Mouse (Mus musculus) layer of hippocampus, adult 9-11 months (tissue): ENCODE measurements around the gene Tbx21.
A peak's percentile ranks its signal among the peaks of the same experiment; 100 is the strongest.

ENCODE experiments used
- DNase-seq: peaks from one replicate; pipeline ENCODE4 v3.0.0; 2022

Tbx21 gene

DNA sequence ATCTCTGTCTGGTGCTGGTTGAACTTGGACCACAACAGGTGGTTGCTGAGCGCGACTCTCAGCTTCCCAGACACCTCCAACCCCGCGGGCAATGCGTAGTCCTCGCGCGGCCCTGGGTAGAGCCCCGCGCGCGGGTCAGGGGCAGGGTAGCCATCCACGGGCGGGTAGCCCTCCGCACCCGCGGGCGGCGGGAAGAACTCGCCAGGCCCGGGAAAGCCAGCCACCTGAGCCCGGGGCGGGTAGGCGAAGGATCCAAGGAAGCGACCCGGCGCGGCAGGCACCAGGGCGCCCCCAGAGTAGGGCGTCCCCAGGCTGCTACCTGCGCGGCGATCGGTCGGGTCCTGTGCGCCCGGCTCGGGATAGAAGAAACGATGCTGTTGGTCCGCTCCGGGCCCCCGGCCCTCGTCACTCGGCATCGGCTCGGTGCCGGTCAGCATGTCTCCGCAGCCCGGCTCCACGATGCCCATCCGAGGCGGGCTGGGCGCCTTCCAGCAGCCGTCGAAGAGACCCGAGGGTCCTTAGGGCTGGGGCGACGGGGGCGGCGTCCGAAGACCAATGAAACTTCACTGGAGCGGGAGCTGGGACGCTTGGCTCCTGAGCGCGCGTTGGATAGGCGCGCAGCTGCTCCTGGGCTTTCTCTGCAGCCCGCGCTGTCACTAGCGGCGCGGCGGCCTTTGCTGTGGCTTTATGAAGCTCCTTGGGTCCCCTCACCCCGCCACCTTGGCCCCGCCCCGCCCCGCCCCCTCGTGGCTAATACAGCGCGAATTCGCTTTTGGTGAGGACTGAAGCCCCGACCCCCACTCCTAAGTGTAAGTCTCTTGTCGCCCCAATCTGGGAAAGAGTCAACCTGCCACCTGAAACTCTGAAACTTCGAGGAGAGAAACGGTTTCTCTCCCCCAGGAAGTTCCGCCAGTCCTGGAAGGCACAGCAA is at the start of gene Tbx21:
Gene Tbx21, minus strand, starts transcription at position 661 of the 931 bp plus-strand sequence.
- DNase-seq, result no peak

DNA sequence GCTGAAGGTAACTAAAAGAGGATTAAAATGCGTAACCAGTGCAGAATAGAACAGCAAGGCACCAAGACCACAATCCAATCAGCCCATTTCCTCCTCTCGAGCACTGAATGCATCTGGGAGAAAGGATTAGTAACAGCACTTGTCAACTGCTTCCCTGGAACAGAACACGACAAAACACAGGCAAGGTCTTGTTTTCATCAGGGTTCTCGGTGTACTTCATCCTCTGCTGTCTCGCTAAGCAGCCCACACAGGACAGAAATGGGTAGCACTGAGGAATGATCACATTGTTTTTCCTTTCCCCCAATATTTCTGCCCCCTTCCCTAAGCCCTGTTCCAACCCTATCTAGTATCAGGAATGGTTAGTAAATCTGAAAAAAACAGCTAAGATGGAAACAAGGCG is 45.2 kb upstream of the Tbx21 start:
- peak; percentile 56 for DNase-seq

DNA sequence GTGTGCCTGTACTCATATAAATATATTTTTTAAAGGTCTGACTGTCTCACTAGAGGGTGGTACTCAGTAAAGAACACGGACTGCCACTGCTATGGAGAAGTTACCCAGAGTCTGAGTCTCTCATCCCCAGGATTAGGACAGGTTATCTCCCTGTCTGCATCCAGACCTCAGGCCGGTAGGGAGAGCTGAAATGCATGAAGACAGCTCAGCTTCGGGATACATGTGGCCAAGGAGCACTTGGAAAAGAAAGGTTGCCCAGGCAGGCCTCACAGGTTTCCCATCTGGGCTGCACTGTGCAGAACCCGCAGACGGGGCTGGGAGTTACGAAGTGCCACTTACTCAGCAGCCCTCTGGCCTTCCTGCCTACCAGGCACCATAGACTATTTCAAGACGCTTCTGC is 41.9 kb upstream of the Tbx21 start:
- DNase-seq, result no peak

DNA sequence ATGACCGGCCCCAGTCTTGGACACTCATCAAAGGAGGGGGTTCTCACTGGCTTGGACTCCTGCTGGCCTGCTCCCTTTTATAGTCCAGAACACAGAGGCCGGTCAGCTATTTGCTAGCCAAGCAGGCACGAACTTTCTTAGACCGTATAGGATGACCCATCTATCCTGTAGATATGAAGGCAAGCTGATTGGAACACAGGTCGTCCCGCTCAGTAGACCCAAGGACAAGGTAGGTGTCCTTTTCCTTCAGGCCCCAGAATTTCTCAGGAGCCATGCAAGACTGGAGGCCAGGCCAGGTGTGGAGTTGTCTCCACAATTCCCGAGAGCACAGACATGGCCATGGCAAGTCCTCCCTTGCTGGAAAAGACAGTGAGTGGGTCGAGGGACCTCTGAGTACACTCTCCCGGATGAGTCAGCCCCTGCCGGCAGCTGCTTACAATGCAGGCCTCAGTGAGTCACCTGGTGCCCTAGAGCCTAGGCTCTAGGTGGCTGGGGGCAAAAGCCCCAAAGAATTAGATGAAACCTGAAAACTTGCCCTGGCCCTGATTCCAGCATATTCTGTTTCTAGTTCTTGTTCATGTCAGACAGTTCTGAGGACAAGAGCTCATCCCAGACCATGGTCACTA is 37.6 kb upstream of the Tbx21 start:
- no peak for DNase-seq

DNA sequence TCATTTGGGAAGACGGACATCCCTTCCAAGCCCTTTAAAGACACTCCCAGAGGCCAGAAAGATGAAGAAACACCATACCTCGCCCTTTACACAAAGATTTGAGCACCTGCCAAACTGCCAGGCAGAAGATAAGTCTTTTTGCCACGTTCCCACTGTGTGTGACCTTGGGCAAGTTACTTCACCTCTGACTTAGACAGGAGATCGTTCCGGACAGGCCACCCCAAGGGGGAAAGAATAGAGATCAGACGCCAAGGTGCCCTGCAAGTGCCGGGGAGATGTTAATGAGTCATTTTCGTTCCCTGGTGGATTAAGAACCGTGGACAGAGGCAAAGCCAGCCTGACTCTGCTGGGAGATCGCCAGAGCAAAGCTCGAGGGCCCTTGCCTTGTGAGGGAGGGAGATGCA is 36.9 kb upstream of the Tbx21 start:
- DNase-seq, result no peak

DNA sequence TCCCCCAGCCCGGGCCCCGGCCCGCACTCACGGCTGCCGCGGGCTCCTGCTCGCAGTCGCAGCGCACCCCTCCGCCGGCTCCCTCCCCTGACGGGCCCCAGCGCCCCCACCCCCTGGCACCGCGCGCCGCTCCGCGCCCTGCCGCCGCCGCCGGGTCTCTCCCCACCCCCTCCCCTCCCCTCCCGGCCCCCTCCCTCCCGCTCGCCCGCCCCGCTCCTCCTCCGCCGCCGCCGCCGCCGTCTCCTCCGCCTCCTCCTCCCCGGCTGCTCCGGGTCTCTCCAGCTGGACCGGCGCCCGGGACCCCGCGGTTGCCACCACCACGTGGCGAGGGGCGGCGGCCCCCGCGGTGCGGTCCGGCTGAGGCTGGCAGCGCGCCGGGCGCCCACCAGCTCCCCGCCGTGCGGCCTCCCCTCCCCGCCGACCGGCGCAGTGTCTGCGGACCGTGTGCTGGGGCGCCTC is 36.2 kb upstream of the Tbx21 start, which contains the start of gene Tbkbp1:
Gene Tbkbp1, minus strand, starts transcription at position 153 of the 459 bp plus-strand sequence.
- no peak for DNase-seq

DNA sequence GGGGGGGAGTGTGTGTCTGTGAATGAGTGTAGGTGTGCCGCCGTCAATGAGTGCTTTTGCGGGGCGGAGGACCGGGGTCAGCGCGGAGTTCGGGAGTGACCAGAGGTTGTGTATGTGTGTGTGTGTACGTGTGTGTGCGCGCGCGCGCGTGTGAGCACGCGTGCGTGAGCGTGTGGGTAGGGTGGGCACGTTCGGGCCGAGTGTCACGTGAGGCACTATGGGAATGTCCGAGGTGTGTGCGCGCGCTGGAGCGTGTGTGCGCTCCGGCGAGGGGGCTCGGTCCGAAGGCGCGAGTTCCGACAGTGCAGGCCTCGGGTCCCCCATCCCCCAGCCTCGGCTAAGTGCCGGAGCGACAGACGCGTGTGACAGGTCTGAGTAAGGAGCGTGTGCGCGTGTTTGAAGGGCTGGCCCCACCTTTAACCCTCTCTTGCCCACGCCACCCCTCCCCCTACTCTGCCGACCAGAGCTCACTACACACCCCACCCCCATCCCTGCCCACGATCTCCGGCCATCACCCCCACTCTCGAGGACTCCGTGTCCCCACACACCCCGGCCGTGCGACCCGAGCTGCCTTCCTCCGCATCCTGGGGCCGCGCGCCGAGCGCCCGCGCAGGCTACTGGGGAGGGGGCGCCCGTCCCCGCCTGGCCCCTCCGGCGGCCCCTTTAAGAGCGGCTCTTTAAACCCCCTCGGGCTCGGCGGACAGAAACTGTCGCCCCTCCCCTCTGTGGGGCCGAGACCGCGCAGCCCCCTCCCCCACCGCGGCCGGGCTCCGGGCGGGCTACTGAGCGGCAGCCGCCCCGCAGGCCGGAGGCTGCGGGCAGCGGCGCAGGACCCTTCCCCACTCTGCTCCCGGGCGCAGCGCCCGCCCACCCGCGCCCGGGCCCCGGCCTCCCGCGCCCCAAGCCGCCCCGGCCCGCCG is 35.5 kb upstream of the Tbx21 start:
- DNase-seq, result peak; percentile 77

DNA sequence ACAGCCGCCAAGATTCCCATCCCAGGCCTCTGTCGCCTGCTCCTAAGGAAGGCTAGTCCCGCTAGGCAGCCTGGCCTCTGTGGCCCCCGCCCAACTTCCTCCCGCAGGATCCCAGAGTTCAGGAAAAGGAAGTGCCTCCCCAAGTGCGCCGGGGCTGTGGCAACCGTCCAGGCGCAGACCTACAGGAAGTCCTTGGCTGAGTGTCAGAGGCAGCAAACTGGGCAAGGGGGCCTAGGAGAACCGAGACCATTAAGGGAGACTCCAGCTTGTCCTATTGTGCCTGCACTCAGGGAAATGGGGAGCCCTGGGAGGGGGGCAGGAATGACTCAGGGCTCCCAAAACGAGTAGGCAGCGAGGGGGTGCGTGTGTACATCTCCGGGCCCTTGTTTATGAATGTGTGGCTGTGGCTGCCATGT is 34.9 kb upstream of the Tbx21 start:
- no peak for DNase-seq

DNA sequence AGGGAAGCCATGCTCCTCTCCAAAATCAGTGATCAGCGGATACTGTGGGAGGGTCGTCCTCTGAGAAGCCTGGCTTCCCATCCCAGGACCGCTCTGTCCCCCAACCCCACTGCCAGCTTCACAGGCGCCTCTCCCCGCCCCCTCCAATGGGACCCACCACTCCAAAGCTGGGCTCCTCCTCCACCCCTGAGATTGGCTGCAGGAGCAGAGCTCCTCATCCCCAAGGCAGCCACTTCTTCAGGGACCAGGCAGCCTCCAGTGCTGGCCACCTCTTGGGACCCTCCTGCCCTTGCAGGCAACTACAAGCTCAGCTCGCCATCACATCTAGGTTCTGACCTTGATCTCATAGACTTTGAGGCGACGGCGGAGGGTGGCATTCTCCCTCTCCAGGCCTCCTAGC is 33.9 kb upstream of the Tbx21 start:
- no peak for DNase-seq

DNA sequence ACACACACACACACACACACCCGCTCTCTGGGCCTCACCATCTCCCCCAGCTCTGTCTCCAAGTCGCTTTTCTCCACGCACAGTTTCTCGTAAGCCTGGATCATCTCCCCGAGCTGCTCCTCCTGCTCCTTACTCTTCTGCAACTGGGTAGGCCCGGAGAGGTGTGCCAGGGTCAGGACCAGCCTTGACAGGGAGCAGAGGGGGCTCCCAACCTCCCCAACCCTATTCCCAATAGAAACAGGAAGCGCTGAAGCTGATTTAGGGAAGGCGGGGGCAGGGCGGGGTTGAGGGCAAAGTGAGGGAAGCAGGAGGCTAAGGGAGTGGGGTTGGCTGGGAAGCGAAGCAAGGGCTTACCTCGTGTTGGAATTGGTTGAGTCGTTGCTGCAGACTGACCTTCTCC is 33.5 kb upstream of the Tbx21 start:
- DNase-seq, result no peak

DNA sequence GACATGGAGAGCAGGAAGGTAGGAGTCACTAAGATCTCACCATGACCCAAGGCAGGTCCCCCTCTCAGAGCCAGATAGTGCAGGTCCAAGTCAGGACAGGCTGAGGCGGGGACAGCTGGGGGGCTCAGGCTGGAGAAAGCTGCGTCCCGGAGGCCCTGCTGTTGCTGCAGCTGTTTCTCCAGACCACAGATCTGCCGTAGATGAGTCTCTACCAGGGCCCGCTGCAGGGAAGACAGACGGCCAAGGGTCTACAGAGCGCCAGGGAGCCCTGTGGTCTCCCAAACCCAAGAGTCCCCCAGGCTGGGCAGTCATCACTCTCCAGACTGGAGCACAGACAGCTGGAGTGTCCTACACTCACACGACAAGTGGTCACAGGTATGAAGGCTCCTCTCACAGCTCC is 32.2 kb upstream of the Tbx21 start:
- DNase-seq, result no peak

DNA sequence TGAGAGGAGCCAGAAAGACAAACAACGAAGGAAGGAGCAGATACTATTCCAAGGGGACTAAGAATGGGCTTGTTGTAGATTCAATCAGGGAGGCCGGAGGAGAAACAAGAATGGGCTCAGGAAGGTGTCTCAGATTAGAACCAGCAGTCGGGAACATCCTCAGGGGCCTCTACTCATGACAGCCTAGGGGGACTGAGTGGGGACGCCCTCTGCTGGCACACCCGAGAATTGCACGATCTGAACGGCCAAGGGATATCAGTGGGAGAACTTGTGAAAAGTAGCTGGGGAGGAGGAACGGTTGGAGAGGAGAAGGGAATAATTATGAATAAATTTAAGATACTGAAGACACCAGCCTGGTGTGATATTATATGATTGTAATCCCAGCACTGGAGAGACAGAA is 31.6 kb upstream of the Tbx21 start:
- DNase-seq, result peak; percentile 65

DNA sequence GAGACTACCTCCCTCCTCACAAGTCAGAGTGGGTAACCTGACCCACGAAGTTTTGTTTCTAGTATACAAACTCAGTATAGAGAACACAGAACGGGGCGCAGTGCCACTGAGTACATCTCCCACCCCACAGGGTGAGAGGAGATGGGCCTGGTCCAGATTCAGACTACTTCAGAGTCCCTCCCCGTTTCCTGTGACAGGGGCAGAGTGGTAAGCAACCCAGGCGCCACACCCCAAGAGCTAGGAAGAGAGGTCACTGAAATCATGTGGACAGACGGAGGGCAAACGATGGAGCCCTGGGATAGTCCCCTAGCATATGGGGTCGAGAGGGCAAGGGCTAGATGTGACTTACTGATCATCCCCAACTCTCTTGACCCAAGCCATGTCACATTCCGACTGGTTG is 30.8 kb upstream of the Tbx21 start:
- no peak for DNase-seq

DNA sequence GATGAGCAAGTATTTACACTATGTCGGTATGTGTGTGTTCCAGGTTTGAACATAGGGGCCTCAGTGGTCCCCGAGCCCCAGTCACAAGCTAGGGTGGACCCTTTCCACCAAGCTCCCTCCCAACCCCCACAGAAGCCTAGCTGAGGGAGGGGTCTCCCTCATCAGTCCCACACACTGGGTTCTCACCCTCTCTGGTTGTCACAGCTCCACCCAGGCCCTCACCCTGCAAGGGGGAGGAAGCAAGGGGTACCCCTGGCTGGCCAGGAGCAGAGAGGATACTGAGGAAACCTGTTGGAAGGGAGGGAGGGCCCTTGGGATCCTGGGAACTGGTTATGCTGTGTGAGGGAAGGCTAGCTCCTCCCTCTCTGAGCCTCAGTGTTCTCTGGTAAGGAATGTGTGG is 30.2 kb upstream of the Tbx21 start:
- no peak for DNase-seq

DNA sequence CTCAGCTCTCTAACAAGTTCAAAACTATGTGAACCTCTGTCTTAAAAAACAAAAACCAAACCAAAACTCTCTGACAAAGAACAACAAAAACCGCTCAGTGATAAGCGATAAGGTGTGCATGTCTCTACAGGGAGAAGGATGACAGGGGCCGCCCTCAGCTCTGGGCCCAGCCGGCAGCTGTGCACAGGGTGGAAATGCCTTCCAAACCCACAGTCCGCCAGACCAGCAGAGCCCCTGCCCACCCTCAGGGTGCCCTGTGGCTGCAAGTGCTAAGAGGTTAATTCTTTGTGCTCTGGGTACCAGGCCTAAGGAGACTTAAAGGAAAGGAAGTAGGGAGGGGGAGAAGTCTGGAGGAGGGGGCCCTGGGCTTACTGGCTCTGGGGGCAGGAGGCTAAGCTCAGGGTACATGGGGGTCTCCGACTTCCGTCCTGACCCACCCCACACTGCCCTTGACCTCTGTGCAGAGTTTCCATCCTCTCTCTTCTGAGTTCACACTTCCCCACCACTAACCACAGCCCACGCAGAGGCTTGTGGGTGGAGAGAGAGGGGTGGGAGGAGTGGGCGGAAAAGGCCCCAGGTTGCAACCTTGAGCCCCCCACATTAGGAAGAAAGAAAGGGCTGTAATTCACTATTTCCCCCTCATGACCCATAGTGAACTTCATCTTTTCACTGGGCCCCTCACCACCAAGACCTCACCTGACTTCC is 28.2 kb upstream of the Tbx21 start:
- DNase-seq, result no peak

DNA sequence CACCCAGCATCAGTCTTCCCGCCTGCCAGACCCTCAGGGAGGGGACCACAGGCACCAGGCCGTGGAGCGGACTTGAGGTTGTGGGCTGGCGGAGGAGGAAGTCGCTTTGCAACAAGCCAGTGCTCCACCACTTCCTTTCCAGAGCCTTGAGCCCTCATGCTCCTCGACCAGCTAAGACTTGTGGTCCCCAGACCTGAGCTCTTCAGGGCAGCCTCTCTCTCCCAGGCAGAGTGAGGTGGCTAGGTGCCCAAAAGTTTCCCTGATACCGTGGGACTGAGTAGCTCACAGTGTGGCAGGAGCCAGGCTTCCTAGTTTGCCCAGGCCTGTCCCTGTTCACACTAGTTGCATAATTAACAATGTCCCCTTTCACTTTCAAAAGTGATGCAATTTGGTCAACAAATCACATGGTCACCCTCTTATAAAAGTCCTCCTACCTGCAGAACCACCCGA is 27.1 kb upstream of the Tbx21 start:
- no peak for DNase-seq

DNA sequence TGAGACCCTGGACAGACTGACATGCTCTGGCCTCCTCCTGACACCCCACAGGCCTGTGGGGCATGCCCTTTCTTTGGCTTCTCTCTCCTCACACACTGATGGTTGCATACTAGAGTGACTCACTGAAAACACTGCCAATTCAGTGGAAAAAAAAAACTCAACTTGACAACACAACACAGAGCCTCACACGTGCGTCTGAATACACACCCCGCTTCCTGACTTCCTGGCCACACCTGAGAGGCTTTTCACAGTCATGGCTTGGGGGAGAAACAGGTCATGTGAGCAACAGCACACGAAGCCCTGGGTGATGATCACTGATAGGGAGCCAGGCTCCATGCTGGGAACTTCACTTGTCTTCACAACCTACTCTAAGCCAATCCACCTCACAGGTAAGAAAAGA is 25.7 kb upstream of the Tbx21 start:
- DNase-seq, result no peak

DNA sequence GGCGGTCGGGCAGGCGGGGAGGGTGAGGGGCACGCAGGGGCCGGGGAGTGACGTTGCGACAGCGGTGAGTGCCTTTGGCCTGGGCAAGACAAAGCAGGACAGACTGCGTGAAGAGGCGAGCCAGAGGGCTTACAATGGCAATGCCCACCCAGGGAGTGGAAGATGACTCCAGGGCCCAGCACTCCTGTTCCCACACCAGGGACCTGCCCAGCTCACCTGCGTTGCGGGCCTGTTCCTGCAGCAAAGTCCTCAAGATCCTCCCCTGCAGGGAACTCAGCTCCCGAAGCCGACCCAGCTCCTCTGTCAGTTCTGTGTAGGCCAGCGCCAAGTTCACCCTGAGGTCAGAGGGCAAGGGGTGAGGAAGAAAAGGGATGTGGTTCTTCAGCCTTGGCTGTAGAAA is 24.1 kb upstream of the Tbx21 start:
- no peak for DNase-seq

DNA sequence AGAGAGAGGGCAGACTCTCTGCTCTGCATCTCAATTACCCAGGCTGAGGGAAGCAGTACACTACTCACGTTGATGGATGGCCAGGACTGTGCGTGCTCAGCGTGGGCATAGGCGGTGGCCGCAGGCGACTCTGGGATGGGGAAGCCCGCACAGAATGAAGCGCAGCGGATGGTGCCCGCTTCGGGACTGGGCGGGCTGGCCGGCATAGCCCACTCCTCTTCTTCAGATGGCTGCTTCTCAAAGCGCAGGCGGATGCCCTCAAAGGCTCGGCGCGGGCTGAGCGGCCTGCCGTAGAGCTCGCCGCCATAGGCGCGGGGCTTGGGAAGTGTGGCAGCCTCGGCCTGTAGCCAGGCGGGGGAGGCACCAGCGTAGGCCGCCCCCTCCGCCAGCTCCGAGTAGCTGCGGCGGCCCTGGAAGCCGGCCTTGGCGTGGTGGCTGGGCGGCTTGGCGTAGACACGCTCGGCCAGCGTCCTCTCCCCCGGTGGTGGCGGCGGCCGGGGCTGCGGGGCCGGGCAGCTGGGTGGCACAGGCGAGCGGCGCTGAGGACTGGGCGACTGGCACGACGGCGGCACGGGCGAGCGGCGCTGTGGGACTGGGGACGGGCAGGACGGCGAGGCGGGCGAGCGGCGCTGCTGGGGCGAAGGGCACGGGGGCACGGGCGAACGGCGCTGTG is 23.6 kb upstream of the Tbx21 start:
- DNase-seq, result no peak

DNA sequence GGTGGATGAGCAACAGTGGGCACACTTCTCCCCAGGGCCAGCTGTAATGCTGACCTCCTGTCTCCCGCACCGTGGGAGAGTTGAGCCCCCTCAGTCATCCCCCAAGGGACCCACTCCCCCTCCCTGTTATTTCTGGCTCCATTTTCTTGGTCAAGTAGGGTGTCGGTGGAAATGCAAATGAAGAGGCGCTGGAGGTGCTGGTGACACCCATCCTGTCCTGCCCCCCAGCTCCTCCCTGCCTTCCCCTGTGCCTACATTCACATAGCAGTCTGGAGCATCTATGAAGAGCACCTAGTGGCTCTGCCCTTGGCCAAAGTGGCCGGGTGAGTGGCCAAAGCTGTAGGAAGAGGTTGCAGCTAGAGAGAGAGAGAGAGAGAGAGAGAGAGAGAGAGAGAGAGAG is 18.1 kb upstream of the Tbx21 start:
- DNase-seq, result no peak

DNA sequence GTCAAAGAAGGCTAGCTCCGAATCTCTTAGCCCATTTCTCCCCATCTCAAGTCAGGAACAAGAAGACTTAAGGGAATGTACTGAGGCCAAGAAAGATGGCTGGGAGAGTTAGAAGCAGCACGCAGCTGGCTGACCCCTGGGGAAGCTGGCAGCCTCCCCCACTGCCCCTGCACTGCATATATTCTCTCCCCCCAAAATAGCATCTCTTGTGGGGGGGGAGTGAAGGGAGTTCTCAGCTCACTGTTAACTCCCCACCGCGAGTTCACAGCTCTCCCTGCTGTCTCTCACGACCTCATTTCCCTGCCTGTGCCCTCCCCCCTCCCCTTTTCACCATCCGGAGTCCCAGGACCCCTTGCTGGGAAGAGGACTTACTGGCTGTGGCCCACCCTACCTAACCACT is 17.1 kb upstream of the Tbx21 start:
- DNase-seq, result no peak

DNA sequence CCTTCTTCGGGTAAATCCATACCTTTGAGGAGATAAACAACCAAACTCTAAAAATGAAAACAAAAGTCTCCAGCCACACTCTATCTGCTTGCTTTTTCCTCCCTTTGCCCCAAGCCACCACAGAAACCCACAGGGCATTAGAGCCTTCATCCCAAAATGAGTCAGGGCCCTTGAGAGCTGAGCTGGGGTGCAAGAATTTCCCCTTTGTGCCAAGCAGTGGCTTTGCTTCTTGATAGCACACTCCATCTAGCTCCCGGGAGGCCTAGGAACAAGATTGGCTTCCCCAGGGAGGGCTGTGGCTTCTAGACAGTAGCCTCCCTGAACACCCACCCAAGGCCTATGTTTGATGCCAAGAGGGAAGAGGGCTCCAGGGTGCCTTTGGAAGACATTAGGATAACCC is 16.6 kb upstream of the Tbx21 start:
- DNase-seq, result no peak
